Mouse (Mus musculus): ENCODE results near the gene Gm13290. TPM values are rescaled to one million over a fixed set of nuclear protein-coding genes. Genes with fewer than 3 reads are reported as not detected.
A peak's percentile ranks its signal among the peaks of the same experiment; 100 is the strongest.
"Not testable (repeated sequence)": the region's sequence is repeated elsewhere in the genome, so short reads cannot be mapped to it uniquely, and the experiment has no call there.

Gene Gm13290
- not detected for total RNA-seq (2021)
- long read RNA-seq, experiment 1, result 0 reads
- long read RNA-seq, experiment 2, result 0 reads

- intact Hi-C loops (cut with DNase I); DNase-seq: not testable (repeated sequence)
Observed at GRCm38 (mm10) chr4:88773534-88773933, at the start of gene Gm13290. TSS of gene Gm13290 (plus strand) at chr4:88773834.

- intact Hi-C loops (cut with DNase I), result loop anchor here (1.0 kb wide), 1 partner anchor 29 kb away; no protein-coding TSS in a partner anchor
- DNase-seq, result no peak
Observed at GRCm38 (mm10) chr4:88726727-88727126, 46.9 kb upstream of the Gm13290 start.

GRCm38 (mm10) chr4:88727324-88727723 is 46.3 kb upstream of the Gm13290 start:
- no peak for DNase-seq
- intact Hi-C loops (cut with DNase I), result loop anchor here (1.0 kb wide), 1 partner anchor 30 kb away; no protein-coding TSS in a partner anchor

GRCm38 (mm10) chr4:88738480-88738879 is 35.2 kb upstream of the Gm13290 start:
- intact Hi-C loops (cut with DNase I), result no loop called here
- peak; percentile 66 to 67 for DNase-seq

- intact Hi-C loops (cut with DNase I), result no loop called here
- no peak for DNase-seq
Observed at GRCm38 (mm10) chr4:88739036-88739435, 34.6 kb upstream of the Gm13290 start.

- DNase-seq, result no peak
- intact Hi-C loops (cut with DNase I), result no loop called here
Observed at GRCm38 (mm10) chr4:88741426-88741825, 32.2 kb upstream of the Gm13290 start.

GRCm38 (mm10) chr4:88742771-88743371 is 30.8 kb upstream of the Gm13290 start:
- intact Hi-C loops (cut with DNase I), result no loop called here
- no peak for DNase-seq

GRCm38 (mm10) chr4:88744207-88744606 is 29.4 kb upstream of the Gm13290 start:
- DNase-seq, result no peak
- intact Hi-C loops (cut with DNase I), result no loop called here

GRCm38 (mm10) chr4:88749926-88750325 is 23.7 kb upstream of the Gm13290 start:
- intact Hi-C loops (cut with DNase I), result no loop called here
- DNase-seq, result no peak

GRCm38 (mm10) chr4:88754818-88755340 is 18.8 kb upstream of the Gm13290 start, which contains the start of gene Gm13271:
TSS of gene Gm13271 (plus strand) at chr4:88754868.
- intact Hi-C loops (cut with DNase I), result not testable (repeated sequence)

GRCm38 (mm10) chr4:88756581-88757513 is 16.8 kb upstream of the Gm13290 start:
- intact Hi-C loops (cut with DNase I), result not testable (repeated sequence)
- DNase-seq, result peak in 1 of 2 experiments; percentile 25

More at GRCm38 (mm10) chr4:88754818-88755340, 18.8 kb upstream of the Gm13290 start, which contains the start of gene Gm13271:
- peak; percentile 59 to 71 for DNase-seq

- intact Hi-C loops (cut with DNase I), result not testable (repeated sequence)
- peak; percentile 74 to 90 for DNase-seq
Observed at GRCm38 (mm10) chr4:88757628-88758031, 16.0 kb upstream of the Gm13290 start.

GRCm38 (mm10) chr4:88758751-88759150 is 14.9 kb upstream of the Gm13290 start:
- DNase-seq; intact Hi-C loops (cut with DNase I): not testable (repeated sequence)

- intact Hi-C loops (cut with DNase I); DNase-seq: not testable (repeated sequence)
Observed at GRCm38 (mm10) chr4:88759610-88760268, 13.9 kb upstream of the Gm13290 start, which contains the start of gene Gm13283. TSS of gene Gm13283 (plus strand) at chr4:88760119.

- intact Hi-C loops (cut with DNase I), result not testable (repeated sequence)
- DNase-seq, result peak; percentile 65 to 71
Observed at GRCm38 (mm10) chr4:88760431-88760830, 13.2 kb upstream of the Gm13290 start.

GRCm38 (mm10) chr4:88761776-88762175 is 11.9 kb upstream of the Gm13290 start:
- intact Hi-C loops (cut with DNase I), result not testable (repeated sequence)

GRCm38 (mm10) chr4:88762341-88762740 is 11.3 kb upstream of the Gm13290 start:
- DNase-seq; intact Hi-C loops (cut with DNase I): not testable (repeated sequence)

More at GRCm38 (mm10) chr4:88761776-88762175, 11.9 kb upstream of the Gm13290 start:
- peak; percentile 55 to 68 for DNase-seq

- peak; percentile 38 to 46 for DNase-seq
- intact Hi-C loops (cut with DNase I), result not testable (repeated sequence)
Observed at GRCm38 (mm10) chr4:88763384-88764018, 10.1 kb upstream of the Gm13290 start.

GRCm38 (mm10) chr4:88776622-88777021 is 3.0 kb downstream of the Gm13290 start, which contains the start of gene Gm13289:
TSS of gene Gm13289 (plus strand) at chr4:88776922.
- DNase-seq; intact Hi-C loops (cut with DNase I): not testable (repeated sequence)

Measured in gastrocnemius, postnatal 36 days (tissue).